Mouse (Mus musculus) heart, adult 2 months (tissue): Measurements from ENCODE around the gene Ppp1r21. TPM values are rescaled to one million over a fixed set of nuclear protein-coding genes. Genes with fewer than 3 reads are reported as not detected.

ENCODE experiments used
- DNase-seq, 2 experiments: peaks; one replicate each; pipeline ENCODE4 v3.0.0; 2021
- H3K27ac ChIP-seq: fragments of 200-600 bp; 2 replicates; pipeline ENCODE4 v1.8.1; 2022
- H3K27me3 ChIP-seq: fragments of 200-500 bp; 2 replicates; pipeline ENCODE4 v1.6.1; 2012; ENCODE audit warnings: mild to moderate bottlenecking, low read length, inconsistent platforms, mixed read lengths; ENCODE audit not compliant: control insufficient read depth, insufficient read depth
- H3K36me3 ChIP-seq: fragments of 200-500 bp; 2 replicates; pipeline ENCODE4 v1.6.1; 2012; ENCODE audit warnings: low read length, inconsistent platforms; ENCODE audit not compliant: control insufficient read depth, insufficient read depth
- H3K4me1 ChIP-seq: fragments of 200-500 bp; 2 replicates; pipeline ENCODE4 v1.6.1; 2011; ENCODE audit warnings: low read length; ENCODE audit not compliant: control insufficient read depth, insufficient read depth
- H3K4me3 ChIP-seq: fragments of 200-600 bp; 2 replicates; pipeline ENCODE4 v1.8.1; 2022
- H3K79me2 ChIP-seq: fragments of 200-500 bp; replicated peaks from 2 replicates; pipeline ENCODE4 v1.6.1; 2012; ENCODE audit warnings: mild to moderate bottlenecking, inconsistent platforms, low read length, moderate library complexity, mixed read lengths; ENCODE audit not compliant: control insufficient read depth, insufficient read depth
- H3K9ac ChIP-seq: fragments of 200-500 bp; 2 replicates; pipeline ENCODE4 v1.6.1; 2012; ENCODE audit warnings: low read depth, mild to moderate bottlenecking, control low read depth, inconsistent platforms, low read length, mixed read lengths
- CTCF ChIP-seq: fragments of 200-600 bp; IDR thresholded peaks from 2 replicates; pipeline ENCODE4 v1.8.1; 2022; ENCODE audit warnings: antibody characterized with exemption, mild to moderate bottlenecking, moderate library complexity
- EP300 ChIP-seq: fragments of 200-500 bp; IDR thresholded peaks from 2 replicates; pipeline ENCODE4 v1.6.1; 2011; ENCODE audit warnings: low read depth, low read length, control low read depth; ENCODE audit not compliant: insufficient read depth
- POLR2A ChIP-seq: fragments of 200-500 bp; IDR thresholded peaks from 2 replicates; pipeline ENCODE4 v1.6.1; 2011; ENCODE audit warnings: mild to moderate bottlenecking, low read depth, low read length, control low read depth; ENCODE audit not compliant: insufficient read depth
- WGBS: fragments of 180-500 bp; shearing (Covaris S2); methylation state at CpG from one replicate; pipeline ENCODE4 v1.1.7; 2018; 5-methylcytosine and 5-hydroxymethylcytosine counted together
- intact Hi-C: fragments of 180-260 bp; cut with DNase I; formaldehyde crosslinking; loops from one replicate; pipeline ENCODE4 v1.15.1; 2025
- polyA plus RNA-seq: library from polyadenylated mRNA; depleted of rRNA; stranded (reverse); fragments of >200 nt; gene quantifications from 2 replicates; pipeline ENCODE4 v1.2.3, GENCODE M21; 2012
- total RNA-seq, 2 experiments: library from RNA; stranded (reverse); gene quantifications; 2 replicates each; pipeline ENCODE4 v1.2.3; 2021

The Ppp1r21 gene
- total and polyA plus RNA-seq, 3 experiments, result 8.8 to 9.9 (median 9.2) TPM

- Histone ChIP-seq H3K4me3 (no peak overlapping the region), H3K79me2 (no peaks in the 10 kb centered on the region), H3K27ac (no peak overlapping the region), H3K36me3 (no peaks in the 10 kb centered on the region), H3K9ac (no peak overlapping the region), H3K4me1 (no peaks in the 10 kb centered on the region; the same call in 1 of the 2 replicates), H3K27me3 (no peaks in the 10 kb centered on the region)
- DNase-seq, result no peak
- WGBS, result 90% methylated on average over 5 of the region's 5 CpGs
- intact Hi-C loops, result no loop called here
- TF ChIP-seq POLR2A (no peak), EP300 (no peak), CTCF (no peak)
Measured at GRCm38 (mm10) chr17:88498090-88498682, 31.7 kb upstream of the Ppp1r21 start.

- intact Hi-C loops, result no loop called here
- Histone ChIP-seq H3K4me3 (no peak overlapping the region), H3K9ac (no peak overlapping the region), H3K27ac (no peak overlapping the region), H3K4me1 (no peaks in the 10 kb centered on the region; the same call in 1 of the 2 replicates), H3K36me3 (no peaks in the 10 kb centered on the region), H3K79me2 (no peaks in the 10 kb centered on the region), H3K27me3 (no peaks in the 10 kb centered on the region)
- no peak for DNase-seq
- TF ChIP-seq CTCF (no peak), POLR2A (no peak), EP300 (no peak)
- WGBS, result 91% methylated on average over 13 of the region's 13 CpGs
Measured at GRCm38 (mm10) chr17:88504056-88504455, 25.9 kb upstream of the Ppp1r21 start.

GRCm38 (mm10) chr17:88505275-88505723 is 24.6 kb upstream of the Ppp1r21 start:
- Histone ChIP-seq H3K79me2 (no peaks in the 10 kb centered on the region), H3K27me3 (no peaks in the 10 kb centered on the region), H3K4me3 (no peak overlapping the region), H3K36me3 (no peaks in the 10 kb centered on the region), H3K4me1 (no peaks in the 10 kb centered on the region; the same call in 1 of the 2 replicates), H3K9ac (no peak overlapping the region), H3K27ac (no peak overlapping the region)
- intact Hi-C loops, result no loop called here
- TF ChIP-seq EP300 (no peak), CTCF (no peak), POLR2A (no peak)
- DNase-seq, result no peak
- 36% methylated on average over 10 of the region's 10 CpGs for WGBS

GRCm38 (mm10) chr17:88505941-88506340 is 24.0 kb upstream of the Ppp1r21 start:
- TF ChIP-seq POLR2A, result no peak
- no peak for TF ChIP-seq CTCF
- no peak for TF ChIP-seq EP300
- WGBS, result 91% methylated on average over 15 of the region's 15 CpGs
- intact Hi-C loops, result no loop called here

GRCm38 (mm10) chr17:88507376-88507775 is 22.5 kb upstream of the Ppp1r21 start:
- H3K4me3 ChIP-seq, result no peak overlapping the region
- no peak overlapping the region for H3K27ac ChIP-seq
- no peaks in the 10 kb centered on the region for H3K27me3 ChIP-seq
- intact Hi-C loops, result no loop called here
- 64% methylated on average over 10 of the region's 10 CpGs for WGBS
- TF ChIP-seq CTCF (no peak), POLR2A (no peak), EP300 (no peak)
- no peaks in the 10 kb centered on the region for H3K36me3 ChIP-seq
- no peak for DNase-seq
- no peaks in the 10 kb centered on the region for H3K79me2 ChIP-seq
- no peaks in the 10 kb centered on the region; the same call in 1 of the 2 replicates for H3K4me1 ChIP-seq
- no peak overlapping the region for H3K9ac ChIP-seq

More at GRCm38 (mm10) chr17:88505941-88506340, 24.0 kb upstream of the Ppp1r21 start:
- Histone ChIP-seq H3K9ac (no peak overlapping the region), H3K4me1 (no peaks in the 10 kb centered on the region; the same call in 1 of the 2 replicates), H3K79me2 (no peaks in the 10 kb centered on the region), H3K27ac (no peak overlapping the region), H3K27me3 (no peaks in the 10 kb centered on the region), H3K4me3 (no peak overlapping the region), H3K36me3 (no peaks in the 10 kb centered on the region)
- DNase-seq, result no peak

- intact Hi-C loops, result no loop called here
- H3K4me3 ChIP-seq, result no peak overlapping the region
Measured at GRCm38 (mm10) chr17:88508846-88509508, 20.9 kb upstream of the Ppp1r21 start.

More at GRCm38 (mm10) chr17:88508846-88509508, 20.9 kb upstream of the Ppp1r21 start:
- Histone ChIP-seq H3K79me2 (no peaks in the 10 kb centered on the region), H3K4me1 (no peaks in the 10 kb centered on the region; the same call in 1 of the 2 replicates), H3K27ac (no peak overlapping the region), H3K9ac (peak overlapping the region; percentile 16; the same call in 1 of the 2 replicates), H3K36me3 (no peaks in the 10 kb centered on the region), H3K27me3 (no peaks in the 10 kb centered on the region)
- DNase-seq, result peak; percentile 60 to 79
- TF ChIP-seq CTCF (no peak), POLR2A (no peak), EP300 (no peak)
- 36% methylated on average over 12 of the region's 12 CpGs for WGBS
